Mouse (Mus musculus): ENCODE results near the gene Usp32. TPM values are rescaled to one million over a fixed set of nuclear protein-coding genes. Genes with fewer than 3 reads are reported as not detected.

Usp32 gene
- polyA plus RNA-seq, 2 experiments: 5.9 to 10.7 TPM

GRCm38 (mm10) chr11:85003566-85003965, 136.4 kb downstream of the Usp32 start:
- no peaks in the 10 kb centered on the region for H3K4me1 ChIP-seq (ENCODE audit: control insufficient read depth, insufficient read depth, low read length)
- H3K4me3 ChIP-seq (replicated peaks; ENCODE audit: low read length): no peak overlapping the region
- ATAC-seq (ENCODE audit: low FRiP score, low read depth) (no peak), DNase-seq (ENCODE audit: low spot score) (no peak)
- H3K4me2 ChIP-seq (replicated peaks; ENCODE audit: low read depth, low read length, severe bottlenecking): no peak overlapping the region
- H3K27ac ChIP-seq (replicated peaks; ENCODE audit: low read depth, low read length): no peak overlapping the region
- no peak overlapping the region for H3K9ac ChIP-seq (ENCODE audit: low read depth, low read length, severe bottlenecking)
- H3K9me3 ChIP-seq (ENCODE audit: control insufficient read depth, low read length): no peaks in the 10 kb centered on the region
- H3K36me3 ChIP-seq (ENCODE audit: control insufficient read depth, insufficient read depth, low read length): peaks cover 25% of the 10 kb centered on the region
- no peaks in the 10 kb centered on the region for H3K27me3 ChIP-seq (ENCODE audit: control insufficient read depth, insufficient read depth, low read length)
- no peak for TF ChIP-seq POLR2A (IDR thresholded peaks at IDR 0.05; ENCODE audit: borderline replicate concordance, extremely low read depth, insufficient read depth, insufficient read length)
- WGBS: 91% methylated on average over 3 of the region's 3 CpGs

- Histone ChIP-seq H3K27me3 (ENCODE audit: control insufficient read depth, insufficient read depth, low read length) (no peaks in the 10 kb centered on the region), H3K4me3 (replicated peaks; ENCODE audit: low read length) (no peak overlapping the region), H3K4me2 (replicated peaks; ENCODE audit: low read depth, low read length, severe bottlenecking) (no peak overlapping the region), H3K9me3 (ENCODE audit: control insufficient read depth, low read length) (no peaks in the 10 kb centered on the region), H3K9ac (ENCODE audit: low read depth, low read length, severe bottlenecking) (no peak overlapping the region), H3K4me1 (ENCODE audit: control insufficient read depth, insufficient read depth, low read length) (no peaks in the 10 kb centered on the region), H3K36me3 (ENCODE audit: control insufficient read depth, insufficient read depth, low read length) (peaks cover 42% of the 10 kb centered on the region), H3K27ac (replicated peaks; ENCODE audit: low read depth, low read length) (no peak overlapping the region)
- ATAC-seq (ENCODE audit: low FRiP score, low read depth) (no peak), DNase-seq (ENCODE audit: low spot score) (no peak)
- no peak for TF ChIP-seq POLR2A (IDR thresholded peaks at IDR 0.05; ENCODE audit: borderline replicate concordance, extremely low read depth, insufficient read depth, insufficient read length)
- 64% methylated on average over 1 of the region's 1 CpGs for WGBS
Observed at GRCm38 (mm10) chr11:84995241-84995640, 144.7 kb downstream of the Usp32 start.

- Histone ChIP-seq H3K27me3 (ENCODE audit: control insufficient read depth, insufficient read depth, low read length) (no peaks in the 10 kb centered on the region), H3K36me3 (ENCODE audit: control insufficient read depth, insufficient read depth, low read length) (peaks cover 48% of the 10 kb centered on the region), H3K9me3 (ENCODE audit: control insufficient read depth, low read length) (no peaks in the 10 kb centered on the region), H3K4me1 (ENCODE audit: control insufficient read depth, insufficient read depth, low read length) (no peaks in the 10 kb centered on the region), H3K9ac (ENCODE audit: low read depth, low read length, severe bottlenecking) (no peak overlapping the region), H3K4me2 (replicated peaks; ENCODE audit: low read depth, low read length, severe bottlenecking) (no peak overlapping the region), H3K27ac (replicated peaks; ENCODE audit: low read depth, low read length) (no peak overlapping the region), H3K4me3 (replicated peaks; ENCODE audit: low read length) (no peak overlapping the region)
- no peak for DNase-seq (ENCODE audit: low spot score)
- ATAC-seq (ENCODE audit: low FRiP score, low read depth): no peak
- 89% methylated on average over 1 of the region's 1 CpGs for WGBS
- no peak for TF ChIP-seq POLR2A (IDR thresholded peaks at IDR 0.05; ENCODE audit: borderline replicate concordance, extremely low read depth, insufficient read depth, insufficient read length)
Observed at GRCm38 (mm10) chr11:84992996-84993395, 147.0 kb downstream of the Usp32 start.

GRCm38 (mm10) chr11:84988341-84988919, 151.5 kb downstream of the Usp32 start:
- WGBS: 93% methylated on average over 3 of the region's 3 CpGs

GRCm38 (mm10) chr11:84985421-84985820, 154.5 kb downstream of the Usp32 start:
- 77% methylated on average over 6 of the region's 6 CpGs for WGBS
- no peak overlapping the region for H3K4me2 ChIP-seq (replicated peaks; ENCODE audit: low read depth, low read length, severe bottlenecking)
- ATAC-seq (ENCODE audit: low FRiP score, low read depth): no peak
- H3K27me3 ChIP-seq (ENCODE audit: control insufficient read depth, insufficient read depth, low read length): no peaks in the 10 kb centered on the region
- DNase-seq (ENCODE audit: low spot score): no peak
- H3K9ac ChIP-seq (ENCODE audit: low read depth, low read length, severe bottlenecking): no peak overlapping the region
- no peaks in the 10 kb centered on the region for H3K4me1 ChIP-seq (ENCODE audit: control insufficient read depth, insufficient read depth, low read length)
- H3K4me3 ChIP-seq (replicated peaks; ENCODE audit: low read length): no peak overlapping the region
- no peak overlapping the region for H3K27ac ChIP-seq (replicated peaks; ENCODE audit: low read depth, low read length)
- peaks cover 34% of the 10 kb centered on the region for H3K36me3 ChIP-seq (ENCODE audit: control insufficient read depth, insufficient read depth, low read length)
- no peaks in the 10 kb centered on the region for H3K9me3 ChIP-seq (ENCODE audit: control insufficient read depth, low read length)
- TF ChIP-seq POLR2A (IDR thresholded peaks at IDR 0.05; ENCODE audit: borderline replicate concordance, extremely low read depth, insufficient read depth, insufficient read length): no peak

More at GRCm38 (mm10) chr11:84988341-84988919, 151.5 kb downstream of the Usp32 start:
- H3K27ac ChIP-seq (replicated peaks; ENCODE audit: low read depth, low read length): no peak overlapping the region
- DNase-seq (ENCODE audit: low spot score): no peak
- no peak overlapping the region for H3K4me3 ChIP-seq (replicated peaks; ENCODE audit: low read length)
- H3K9me3 ChIP-seq (ENCODE audit: control insufficient read depth, low read length): no peaks in the 10 kb centered on the region
- no peak overlapping the region for H3K4me2 ChIP-seq (replicated peaks; ENCODE audit: low read depth, low read length, severe bottlenecking)
- peaks cover 53% of the 10 kb centered on the region for H3K36me3 ChIP-seq (ENCODE audit: control insufficient read depth, insufficient read depth, low read length)
- no peak overlapping the region for H3K9ac ChIP-seq (ENCODE audit: low read depth, low read length, severe bottlenecking)
- no peaks in the 10 kb centered on the region for H3K27me3 ChIP-seq (ENCODE audit: control insufficient read depth, insufficient read depth, low read length)
- no peaks in the 10 kb centered on the region for H3K4me1 ChIP-seq (ENCODE audit: control insufficient read depth, insufficient read depth, low read length)
- no peak for TF ChIP-seq POLR2A (IDR thresholded peaks at IDR 0.05; ENCODE audit: borderline replicate concordance, extremely low read depth, insufficient read depth, insufficient read length)
- no peak for ATAC-seq (ENCODE audit: low FRiP score, low read depth)

All from limb, embryonic 14.5 days (tissue).